Mouse (Mus musculus) forelimb bud, embryonic 11.5 days (tissue): Measurements from ENCODE around the gene Smim14.
"Not testable (repeated sequence)": the region's sequence is repeated elsewhere in the genome, so short reads cannot be mapped to it uniquely, and the experiment has no call there.

ENCODE experiments used
- DNase-seq: peaks from one replicate; pipeline ENCODE4 v3.0.0-alpha.2; 2012; ENCODE audit warnings: low read depth, low spot score

Gene Smim14

GRCm38 (mm10) chr5:65536751-65537419, at the start of gene Smim14, which contains the start of gene Ube2k:
Smim14 (minus strand) TSS chr5:65537184.
Ube2k (plus strand) TSS chr5:65537233.
- DNase-seq: peak; percentile 94

GRCm38 (mm10) chr5:65586291-65586690, 49.3 kb upstream of the Smim14 start:
- no peak for DNase-seq

- DNase-seq: no peak
These were observed 41.6 kb upstream of the Smim14 start for GRCm38 (mm10) chr5:65578545-65578944.

- DNase-seq: no peak
These were observed 38.9 kb upstream of the Smim14 start for GRCm38 (mm10) chr5:65575896-65576295.

- no peak for DNase-seq
These were observed 37.9 kb upstream of the Smim14 start for GRCm38 (mm10) chr5:65574876-65575275.

GRCm38 (mm10) chr5:65565486-65565885, 28.5 kb upstream of the Smim14 start:
- no peak for DNase-seq

GRCm38 (mm10) chr5:65561125-65561893, 24.3 kb upstream of the Smim14 start:
- DNase-seq: no peak

- no peak for DNase-seq
These were observed 20.1 kb upstream of the Smim14 start for GRCm38 (mm10) chr5:65557109-65557508.

- no peak for DNase-seq
These were observed 12.7 kb upstream of the Smim14 start for GRCm38 (mm10) chr5:65549677-65550076.

GRCm38 (mm10) chr5:65544616-65545015, 7.6 kb upstream of the Smim14 start:
- DNase-seq: no peak

- DNase-seq: no peak
These were observed 6.5 kb upstream of the Smim14 start for GRCm38 (mm10) chr5:65543491-65543890.

- no peak for DNase-seq
These were observed 4.9 kb upstream of the Smim14 start for GRCm38 (mm10) chr5:65541889-65542288.

GRCm38 (mm10) chr5:65539786-65540185, 2.8 kb upstream of the Smim14 start:
- no peak for DNase-seq

- DNase-seq: no peak
These were observed 1.8 kb upstream of the Smim14 start for GRCm38 (mm10) chr5:65538829-65539228.

GRCm38 (mm10) chr5:65538121-65538520, 1.1 kb upstream of the Smim14 start:
- no peak for DNase-seq

- peak; percentile 80 for DNase-seq
These were observed 562 bp upstream of the Smim14 start for GRCm38 (mm10) chr5:65537420-65538071.

GRCm38 (mm10) chr5:65536068-65536465, 917 bp downstream of the Smim14 start:
- DNase-seq: not testable (repeated sequence)

GRCm38 (mm10) chr5:65535457-65536067, 1.4 kb downstream of the Smim14 start:
- DNase-seq: peak; percentile 43

- DNase-seq: no peak
These were observed 2.5 kb downstream of the Smim14 start for GRCm38 (mm10) chr5:65534496-65534895.

GRCm38 (mm10) chr5:65531283-65531682, 5.7 kb downstream of the Smim14 start:
- DNase-seq: no peak

- DNase-seq: no peak
These were observed 11.1 kb downstream of the Smim14 start for GRCm38 (mm10) chr5:65525674-65526443.
